Mouse (Mus musculus): ENCODE results near the gene Ptgis. TPM values are rescaled to one million over a fixed set of nuclear protein-coding genes. Genes with fewer than 3 reads are reported as not detected.
A peak's percentile ranks its signal among the peaks of the same experiment; 100 is the strongest.

Ptgis gene
- polyA plus RNA-seq, 1 experiment from 2014 or later = 9.0 TPM

GRCm38 (mm10) chr2:167162516-167163021 lies 77.8 kb downstream of the Ptgis start:
- no peaks in the 10 kb centered on the region for H3K27me3 ChIP-seq
- no peak overlapping the region for H3K4me2 ChIP-seq
- no peak overlapping the region for H3K9ac ChIP-seq
- no peaks in the 10 kb centered on the region for H3K36me3 ChIP-seq
- peak overlapping the region; percentile 69 for H3K27ac ChIP-seq
- peaks cover 16% of the 10 kb centered on the region for H3K4me1 ChIP-seq
- no peak for ATAC-seq (ENCODE audit: insufficient number of reproducible peaks, insufficient read depth, low FRiP score, low TSS enrichment, low read depth)
- no peak overlapping the region for H3K4me3 ChIP-seq
- WGBS = 58% methylated on average over 10 of the region's 10 CpGs
- no peaks in the 10 kb centered on the region for H3K9me3 ChIP-seq

- Histone ChIP-seq H3K4me1 (peaks cover 29% of the 10 kb centered on the region), H3K4me3 (no peak overlapping the region), H3K4me2 (no peak overlapping the region), H3K36me3 (no peaks in the 10 kb centered on the region), H3K27me3 (no peaks in the 10 kb centered on the region; the same call in 1 of the 2 replicates), H3K27ac (no peak overlapping the region), H3K9ac (no peak overlapping the region), H3K9me3 (no peaks in the 10 kb centered on the region)
- 94% methylated on average over 4 of the region's 4 CpGs for WGBS
- no peak for ATAC-seq (ENCODE audit: insufficient number of reproducible peaks, insufficient read depth, low FRiP score, low TSS enrichment, low read depth)
Observed at GRCm38 (mm10) chr2:167159721-167160120, 80.7 kb downstream of the Ptgis start.

- no peaks in the 10 kb centered on the region; the same call in 1 of the 2 replicates for H3K27me3 ChIP-seq
- H3K4me3 ChIP-seq = no peak overlapping the region
- H3K36me3 ChIP-seq = no peaks in the 10 kb centered on the region
- no peaks in the 10 kb centered on the region for H3K9me3 ChIP-seq
- no peak overlapping the region for H3K4me2 ChIP-seq
- H3K4me1 ChIP-seq = peaks cover 29% of the 10 kb centered on the region
- H3K9ac ChIP-seq = no peak overlapping the region
- ATAC-seq (ENCODE audit: insufficient number of reproducible peaks, insufficient read depth, low FRiP score, low TSS enrichment, low read depth) = no peak
- H3K27ac ChIP-seq = no peak overlapping the region
- WGBS = 87% methylated on average over 5 of the region's 5 CpGs
Observed at GRCm38 (mm10) chr2:167158780-167159179, 81.6 kb downstream of the Ptgis start.

- peaks cover 15% of the 10 kb centered on the region for H3K4me1 ChIP-seq
- peak overlapping the region; percentile 44; the same call in 1 of the 2 replicates for H3K27ac ChIP-seq
- WGBS = 28% methylated on average over 9 of the region's 9 CpGs
- no peak overlapping the region for H3K4me3 ChIP-seq
- H3K4me2 ChIP-seq = no peak overlapping the region
- H3K9me3 ChIP-seq = no peaks in the 10 kb centered on the region
- no peaks in the 10 kb centered on the region for H3K36me3 ChIP-seq
- no peak for ATAC-seq (ENCODE audit: insufficient number of reproducible peaks, insufficient read depth, low FRiP score, low TSS enrichment, low read depth)
- no peak overlapping the region for H3K9ac ChIP-seq
- no peaks in the 10 kb centered on the region; the same call in 1 of the 2 replicates for H3K27me3 ChIP-seq
Observed at GRCm38 (mm10) chr2:167156118-167156715, 84.2 kb downstream of the Ptgis start.

- Histone ChIP-seq H3K4me1 (peaks cover 15% of the 10 kb centered on the region), H3K27me3 (no peaks in the 10 kb centered on the region; the same call in 1 of the 2 replicates), H3K9ac (0 out of 2 replicates have a peak overlapping the region, but pooled peaks have one; percentile 27), H3K4me3 (no peak overlapping the region), H3K4me2 (no peak overlapping the region), H3K36me3 (no peaks in the 10 kb centered on the region), H3K27ac (peak overlapping the region; percentile 44; the same call in 1 of the 2 replicates), H3K9me3 (no peaks in the 10 kb centered on the region)
- no peak; the same call in 1 of the 2 replicates for ATAC-seq (ENCODE audit: insufficient number of reproducible peaks, insufficient read depth, low FRiP score, low TSS enrichment, low read depth)
- 35% methylated on average over 4 of the region's 4 CpGs for WGBS
Observed at GRCm38 (mm10) chr2:167155541-167155973, 84.8 kb downstream of the Ptgis start.

GRCm38 (mm10) chr2:167150880-167151279 lies 89.5 kb downstream of the Ptgis start:
- 89% methylated on average over 6 of the region's 6 CpGs for WGBS
- no peak overlapping the region for H3K4me2 ChIP-seq
- H3K9ac ChIP-seq = no peak overlapping the region
- ATAC-seq (ENCODE audit: insufficient number of reproducible peaks, insufficient read depth, low FRiP score, low TSS enrichment, low read depth) = no peak
- H3K27me3 ChIP-seq = no peaks in the 10 kb centered on the region; the same call in 1 of the 2 replicates
- no peaks in the 10 kb centered on the region for H3K9me3 ChIP-seq
- H3K4me3 ChIP-seq = no peak overlapping the region
- peaks cover 22% of the 10 kb centered on the region for H3K4me1 ChIP-seq
- no peak overlapping the region for H3K27ac ChIP-seq
- H3K36me3 ChIP-seq = no peaks in the 10 kb centered on the region

GRCm38 (mm10) chr2:167150135-167150534 lies 90.3 kb downstream of the Ptgis start:
- Histone ChIP-seq H3K27me3 (peaks cover 4% of the 10 kb centered on the region; the same call in 1 of the 2 replicates), H3K4me3 (no peak overlapping the region), H3K27ac (no peak overlapping the region), H3K9me3 (no peaks in the 10 kb centered on the region), H3K4me2 (no peak overlapping the region), H3K36me3 (no peaks in the 10 kb centered on the region), H3K4me1 (peaks cover 18% of the 10 kb centered on the region), H3K9ac (no peak overlapping the region)
- no peak for ATAC-seq (ENCODE audit: insufficient number of reproducible peaks, insufficient read depth, low FRiP score, low TSS enrichment, low read depth)
- WGBS = 91% methylated on average over 7 of the region's 7 CpGs

GRCm38 (mm10) chr2:167149035-167149434 lies 91.4 kb downstream of the Ptgis start:
- H3K4me2 ChIP-seq = no peak overlapping the region
- H3K4me1 ChIP-seq = peaks cover 17% of the 10 kb centered on the region
- peaks cover 4% of the 10 kb centered on the region; the same call in 1 of the 2 replicates for H3K27me3 ChIP-seq
- no peak for ATAC-seq (ENCODE audit: insufficient number of reproducible peaks, insufficient read depth, low FRiP score, low TSS enrichment, low read depth)
- H3K4me3 ChIP-seq = no peak overlapping the region
- no peaks in the 10 kb centered on the region for H3K9me3 ChIP-seq
- WGBS = 85% methylated on average over 6 of the region's 6 CpGs
- no peak overlapping the region for H3K9ac ChIP-seq
- H3K27ac ChIP-seq = no peak overlapping the region
- no peaks in the 10 kb centered on the region for H3K36me3 ChIP-seq

- no peaks in the 10 kb centered on the region for H3K36me3 ChIP-seq
- peaks cover 4% of the 10 kb centered on the region; the same call in 1 of the 2 replicates for H3K27me3 ChIP-seq
- no peak overlapping the region for H3K4me2 ChIP-seq
- H3K9me3 ChIP-seq = no peaks in the 10 kb centered on the region
- no peak for ATAC-seq (ENCODE audit: insufficient number of reproducible peaks, insufficient read depth, low FRiP score, low TSS enrichment, low read depth)
- WGBS = 78% methylated on average over 8 of the region's 8 CpGs
- no peak overlapping the region for H3K27ac ChIP-seq
- H3K4me1 ChIP-seq = peaks cover 17% of the 10 kb centered on the region
- no peak overlapping the region for H3K4me3 ChIP-seq
- no peak overlapping the region for H3K9ac ChIP-seq
Observed at GRCm38 (mm10) chr2:167147708-167148107, 92.7 kb downstream of the Ptgis start.

- 60% methylated on average over 5 of the region's 5 CpGs for WGBS
- Histone ChIP-seq H3K36me3 (no peaks in the 10 kb centered on the region), H3K27ac (no peak overlapping the region), H3K27me3 (peaks cover 4% of the 10 kb centered on the region; the same call in 1 of the 2 replicates), H3K9ac (no peak overlapping the region), H3K4me2 (no peak overlapping the region), H3K4me1 (peaks cover 17% of the 10 kb centered on the region), H3K4me3 (no peak overlapping the region), H3K9me3 (no peaks in the 10 kb centered on the region)
- no peak for ATAC-seq (ENCODE audit: insufficient number of reproducible peaks, insufficient read depth, low FRiP score, low TSS enrichment, low read depth)
Observed at GRCm38 (mm10) chr2:167145904-167146303, 94.5 kb downstream of the Ptgis start.

GRCm38 (mm10) chr2:167144439-167145307 lies 95.7 kb downstream of the Ptgis start:
- Histone ChIP-seq H3K4me1 (peaks cover 17% of the 10 kb centered on the region), H3K9me3 (no peaks in the 10 kb centered on the region), H3K27me3 (peaks cover 4% of the 10 kb centered on the region; the same call in 1 of the 2 replicates), H3K9ac (no peak overlapping the region), H3K4me2 (no peak overlapping the region), H3K27ac (no peak overlapping the region), H3K4me3 (no peak overlapping the region), H3K36me3 (no peaks in the 10 kb centered on the region)
- ATAC-seq (ENCODE audit: insufficient number of reproducible peaks, insufficient read depth, low FRiP score, low TSS enrichment, low read depth) = no peak
- 19% methylated on average over 14 of the region's 14 CpGs for WGBS
